Mouse (Mus musculus) hindbrain, embryonic 11.5 days (tissue): ENCODE results near the gene Plekha4. TPM values are rescaled to one million over a fixed set of nuclear protein-coding genes. Genes with fewer than 3 reads are reported as not detected.
"Not testable (repeated sequence)": the region's sequence is repeated elsewhere in the genome, so short reads cannot be mapped to it uniquely, and the experiment has no call there.

Source experiments
- ATAC-seq: fragments of 200-750 bp; cut with Nextera tagmentation; 2 replicates; pipeline ENCODE4 v1.8.0; 2017; ENCODE audit warnings: mild to moderate bottlenecking, moderate TSS enrichment, moderate library complexity; ENCODE audit not compliant: low FRiP score
- DNase-seq: peaks from one replicate; pipeline ENCODE4 v3.0.0-alpha.2; 2015; ENCODE audit warnings: low spot score
- H3K27ac ChIP-seq: fragments of 300-500 bp; sonication (generic); 2 replicates; pipeline ENCODE4 v1.5.1; 2014; ENCODE audit warnings: mild to moderate bottlenecking, low read depth, low read length
- H3K27me3 ChIP-seq: fragments of 300-500 bp; sonication (generic); 2 replicates; pipeline ENCODE4 v1.6.1; 2014; ENCODE audit warnings: mild to moderate bottlenecking, low read length, moderate library complexity, mixed read lengths; ENCODE audit not compliant: control insufficient read depth, insufficient read depth
- H3K36me3 ChIP-seq: fragments of 300-500 bp; sonication (generic); 2 replicates; pipeline ENCODE4 v1.6.1; 2014; ENCODE audit warnings: mild to moderate bottlenecking, low read length, moderate library complexity, mixed read lengths; ENCODE audit not compliant: control insufficient read depth, insufficient read depth
- H3K4me1 ChIP-seq: fragments of 300-500 bp; sonication (generic); replicated peaks from 2 replicates; pipeline ENCODE4 v1.6.1; 2014; ENCODE audit warnings: low read length, mixed read lengths; ENCODE audit not compliant: control insufficient read depth, insufficient read depth
- H3K4me2 ChIP-seq: fragments of 300-500 bp; sonication (generic); replicated peaks from 2 replicates; pipeline ENCODE4 v1.6.1; 2014; ENCODE audit warnings: mild to moderate bottlenecking, low read depth, low read length
- H3K4me3 ChIP-seq: fragments of 300-500 bp; sonication (generic); 2 replicates; pipeline ENCODE4 v1.5.1; 2014; ENCODE audit warnings: low read depth, low read length
- H3K9ac ChIP-seq: fragments of 300-500 bp; sonication (generic); 2 replicates; pipeline ENCODE4 v1.6.1; 2014; ENCODE audit warnings: low read depth, low read length
- H3K9me3 ChIP-seq: fragments of 300-500 bp; sonication (generic); 2 replicates; pipeline ENCODE4 v1.6.1; 2016; ENCODE audit warnings: low read length; ENCODE audit not compliant: control insufficient read depth
- WGBS: fragments of 180-500 bp; shearing (Covaris S2); extraction: QIAGEN DNeasy Blood & Tissue Kit; methylation state at CpG from one replicate; pipeline ENCODE4 v1.1.7; 2014; 5-methylcytosine and 5-hydroxymethylcytosine counted together
- polyA plus RNA-seq: library from polyadenylated mRNA; unstranded; fragments of >200 nt; fragmentation: Nextera tagmentation; extraction: Ambion mirVana; gene quantifications from 2 replicates; pipeline ENCODE4 v1.2.1, GENCODE M21; 2014

Gene Plekha4
- 2.1 and 2.3 TPM in 2 replicates for polyA plus RNA-seq

GRCm38 (mm10) chr7:45525809-45526473 is at the start of gene Plekha4, which contains the start of gene Ppp1r15a:
Plekha4 (plus strand) TSS chr7:45526330.
Ppp1r15a (minus strand) TSS chr7:45526268.
- peak; percentile 84 for ATAC-seq

GRCm38 (mm10) chr7:45476453-45476852 is 49.7 kb upstream of the Plekha4 start:
- no peak overlapping the region for H3K4me2 ChIP-seq
- no peaks in the 10 kb centered on the region for H3K36me3 ChIP-seq
- no peak for DNase-seq

More at GRCm38 (mm10) chr7:45525809-45526473, at the start of gene Plekha4, which contains the start of gene Ppp1r15a:
- under 1% methylated on average over 54 of the region's 54 CpGs for WGBS
- peak within 1 kb of the TSS; percentile 68 for H3K27ac ChIP-seq
- H3K4me1 ChIP-seq: no peaks in the 10 kb centered on the region; the same call in 1 of the 2 replicates
- H3K4me3 ChIP-seq: peak within 1 kb of the TSS; percentile 74
- H3K27me3 ChIP-seq: no peaks in the 10 kb centered on the region
- peak within 1 kb of the TSS; percentile 79 for H3K9ac ChIP-seq
- H3K9me3 ChIP-seq: no peaks in the 10 kb centered on the region
- no peaks in the 10 kb centered on the region for H3K36me3 ChIP-seq
- H3K4me2 ChIP-seq: peak within 1 kb of the TSS; percentile 85
- DNase-seq: peak; percentile 96

GRCm38 (mm10) chr7:45477003-45477402 is 49.1 kb upstream of the Plekha4 start:
- H3K9me3 ChIP-seq: no peaks in the 10 kb centered on the region
- no peaks in the 10 kb centered on the region for H3K36me3 ChIP-seq
- 19% methylated on average over 3 of the region's 3 CpGs for WGBS
- DNase-seq (peak; percentile 69), ATAC-seq (no peak)
- H3K4me2 ChIP-seq: no peak overlapping the region
- H3K4me3 ChIP-seq: no peak overlapping the region
- H3K27ac ChIP-seq: no peak overlapping the region
- no peak overlapping the region for H3K9ac ChIP-seq
- no peaks in the 10 kb centered on the region for H3K27me3 ChIP-seq
- no peaks in the 10 kb centered on the region for H3K4me1 ChIP-seq

More at GRCm38 (mm10) chr7:45476453-45476852, 49.7 kb upstream of the Plekha4 start:
- no peak overlapping the region for H3K27ac ChIP-seq
- no peak for ATAC-seq
- H3K4me3 ChIP-seq: no peak overlapping the region
- no peak overlapping the region for H3K9ac ChIP-seq
- 68% methylated on average over 1 of the region's 1 CpGs for WGBS
- H3K4me1 ChIP-seq: no peaks in the 10 kb centered on the region
- H3K27me3 ChIP-seq: no peaks in the 10 kb centered on the region
- no peaks in the 10 kb centered on the region for H3K9me3 ChIP-seq

- H3K4me1 ChIP-seq: no peaks in the 10 kb centered on the region
- H3K9me3 ChIP-seq: no peaks in the 10 kb centered on the region
- no peak overlapping the region for H3K27ac ChIP-seq
- no peak for DNase-seq
- no peaks in the 10 kb centered on the region for H3K27me3 ChIP-seq
- no peak overlapping the region for H3K4me3 ChIP-seq
- no peak overlapping the region for H3K9ac ChIP-seq
- no peak for ATAC-seq
- no peak overlapping the region for H3K4me2 ChIP-seq
- 97% methylated on average over 7 of the region's 7 CpGs for WGBS
- no peaks in the 10 kb centered on the region for H3K36me3 ChIP-seq
Measured at GRCm38 (mm10) chr7:45478774-45479173, 47.4 kb upstream of the Plekha4 start.

- WGBS: 76% methylated on average over 3 of the region's 4 CpGs
- not testable (repeated sequence) for H3K27me3 ChIP-seq, H3K36me3 ChIP-seq, H3K4me3 ChIP-seq, H3K9ac ChIP-seq, ATAC-seq, DNase-seq, H3K27ac ChIP-seq, H3K9me3 ChIP-seq, H3K4me2 ChIP-seq, H3K4me1 ChIP-seq
Measured at GRCm38 (mm10) chr7:45480310-45480709, 45.8 kb upstream of the Plekha4 start.

- Histone ChIP-seq H3K4me1 (no peaks in the 10 kb centered on the region), H3K9me3 (no peaks in the 10 kb centered on the region), H3K27me3 (no peaks in the 10 kb centered on the region), H3K4me2 (no peak within 1 kb of the TSS), H3K27ac (no peak within 1 kb of the TSS), H3K4me3 (no peak within 1 kb of the TSS), H3K9ac (no peak within 1 kb of the TSS), H3K36me3 (no peaks in the 10 kb centered on the region)
- DNase-seq (peak; percentile 70), ATAC-seq (peak; percentile 71; the same call in 1 of the 2 replicates)
- WGBS: 53% methylated on average over 15 of the region's 15 CpGs
Measured at GRCm38 (mm10) chr7:45481374-45481927, 44.7 kb upstream of the Plekha4 start, which contains the start of gene Tulp2. Tulp2 (plus strand) TSS chr7:45481877.

- Histone ChIP-seq H3K4me3 (no peak overlapping the region), H3K9me3 (no peaks in the 10 kb centered on the region), H3K4me1 (no peaks in the 10 kb centered on the region), H3K27me3 (no peaks in the 10 kb centered on the region), H3K27ac (no peak overlapping the region), H3K36me3 (no peaks in the 10 kb centered on the region), H3K9ac (no peak overlapping the region), H3K4me2 (no peak overlapping the region)
- 89% methylated on average over 1 of the region's 1 CpGs for WGBS
- ATAC-seq (no peak), DNase-seq (no peak)
Measured at GRCm38 (mm10) chr7:45482166-45482565, 44.0 kb upstream of the Plekha4 start.

GRCm38 (mm10) chr7:45484985-45485384 is 41.1 kb upstream of the Plekha4 start:
- not testable (repeated sequence) for H3K4me2 ChIP-seq, H3K9me3 ChIP-seq, H3K4me3 ChIP-seq, H3K27ac ChIP-seq, DNase-seq, H3K27me3 ChIP-seq, H3K9ac ChIP-seq, ATAC-seq, H3K4me1 ChIP-seq, H3K36me3 ChIP-seq
- 94% methylated on average over 5 of the region's 5 CpGs for WGBS

GRCm38 (mm10) chr7:45486158-45486557 is 40.0 kb upstream of the Plekha4 start:
- no peaks in the 10 kb centered on the region for H3K9me3 ChIP-seq
- no peak overlapping the region for H3K4me3 ChIP-seq
- no peak overlapping the region for H3K9ac ChIP-seq
- DNase-seq (no peak), ATAC-seq (no peak)
- no peaks in the 10 kb centered on the region for H3K36me3 ChIP-seq
- H3K4me1 ChIP-seq: no peaks in the 10 kb centered on the region
- WGBS: 77% methylated on average over 7 of the region's 7 CpGs
- H3K27me3 ChIP-seq: no peaks in the 10 kb centered on the region
- H3K4me2 ChIP-seq: no peak overlapping the region
- H3K27ac ChIP-seq: no peak overlapping the region
